ENCODE assay signal across 12 mouse cellular contexts in genomic region chr1:136564963-136565362, GRCm38 (mm10). TPM values are rescaled to one million over a fixed set of nuclear protein-coding genes. Genes with fewer than 3 reads are reported as not detected.
DNase-seq lines count a peak whose midpoint lies in the region; ATAC-seq and TF ChIP-seq lines count a peak whose summit lies in the region.
"Had no signal": no experiment of that assay in that cellular context is flagged by ENCODE, and none has a peak within 500 bp of the region (broad histone marks: within the 10 kb centered on the region; RNA-seq: fewer than 3 reads in every experiment).

No protein-coding gene starts in this region.

- no peaks in the 10 kb centered on the region for H3K27me3 ChIP-seq in intestine, embryonic 16.5 days (replicated peaks; ENCODE audit: control insufficient read depth, insufficient read depth, low read length)
- H3K27me3 ChIP-seq in intestine, embryonic 15.5 days (replicated peaks), result no peaks in the 10 kb centered on the region
- H3K27me3 ChIP-seq in midbrain, postnatal 0 days (ENCODE audit: insufficient read depth, low read length), result no peaks in the 10 kb centered on the region
- H3K27me3 ChIP-seq in midbrain, embryonic 14.5 days (ENCODE audit: control insufficient read depth, insufficient read depth, low read length), result no peaks in the 10 kb centered on the region
- H3K27me3 ChIP-seq in intestine, postnatal 0 days (replicated peaks; ENCODE audit: control insufficient read depth, insufficient read depth, low read length), result no peaks in the 10 kb centered on the region

- intact Hi-C loops in gastrocnemius, adult 2 months (cut with DNase I), result no loop called here

- no peaks in the 10 kb centered on the region for H3K9me3 ChIP-seq in intestine, embryonic 16.5 days (ENCODE audit: control insufficient read depth, low read length)
- no peaks in the 10 kb centered on the region for H3K9me3 ChIP-seq in intestine, embryonic 15.5 days
- no peaks in the 10 kb centered on the region for H3K9me3 ChIP-seq in midbrain, postnatal 0 days (ENCODE audit: low read length)
- no peaks in the 10 kb centered on the region for H3K9me3 ChIP-seq in midbrain, embryonic 14.5 days (ENCODE audit: control insufficient read depth, low read length)
- no peaks in the 10 kb centered on the region for H3K9me3 ChIP-seq in intestine, postnatal 0 days (ENCODE audit: control insufficient read depth)

- no peak for DNase-seq in midbrain, postnatal 0 days (ENCODE audit: low spot score)
- DNase-seq in midbrain, embryonic 14.5 days, result no peak
- peak; percentile 42 to 55 for DNase-seq in thymus, postnatal 36 days
- no peak for DNase-seq in gastrocnemius, adult 2 months
- DNase-seq in gastrocnemius, postnatal 10 days, result no peak
- DNase-seq: adrenal gland, postnatal 25 days; cerebellum, adult 8-10 months; retina, postnatal 1 day had no signal

- H3K9ac ChIP-seq in intestine, embryonic 16.5 days (ENCODE audit: low read depth, low read length), result no peak overlapping the region
- H3K9ac ChIP-seq in intestine, embryonic 15.5 days, result no peak overlapping the region
- no peak overlapping the region for H3K9ac ChIP-seq in midbrain, postnatal 0 days (replicated peaks; ENCODE audit: low read length, poor library complexity, severe bottlenecking)
- no peak overlapping the region for H3K9ac ChIP-seq in midbrain, embryonic 14.5 days (replicated peaks; ENCODE audit: low read length)
- H3K9ac ChIP-seq in intestine, postnatal 0 days (ENCODE audit: low read depth, low read length), result no peak overlapping the region

- peak; percentile 17; the same call in 1 of the 2 replicates for TF ChIP-seq CTCF in midbrain, postnatal 0 days (IDR thresholded peaks at IDR 0.05)
- TF ChIP-seq CTCF in intestine, postnatal 0 days (IDR thresholded peaks at IDR 0.05; ENCODE audit: low read depth), result peak; percentile 47
- TF ChIP-seq CTCF in gastrocnemius, adult 2 months (IDR thresholded peaks at IDR 0.05), result no peak; the same call in 1 of the 2 replicates

- 75% methylated on average over 4 of the region's 4 CpGs for WGBS in intestine, embryonic 16.5 days
- WGBS in intestine, embryonic 15.5 days, result 71% methylated on average over 4 of the region's 4 CpGs
- WGBS in midbrain, postnatal 0 days, result 70% methylated on average over 4 of the region's 4 CpGs
- WGBS in midbrain, embryonic 14.5 days, result 61% methylated on average over 4 of the region's 4 CpGs
- WGBS in intestine, postnatal 0 days, result 77% methylated on average over 4 of the region's 4 CpGs

- H3K4me2 ChIP-seq in intestine, embryonic 16.5 days (ENCODE audit: low read depth, low read length), result no peak overlapping the region
- no peak overlapping the region for H3K4me2 ChIP-seq in intestine, embryonic 15.5 days (replicated peaks)
- no peak overlapping the region for H3K4me2 ChIP-seq in midbrain, postnatal 0 days (ENCODE audit: low read depth, low read length, poor library complexity, severe bottlenecking)
- no peak overlapping the region for H3K4me2 ChIP-seq in midbrain, embryonic 14.5 days (ENCODE audit: low read length)
- H3K4me2 ChIP-seq in intestine, postnatal 0 days (replicated peaks; ENCODE audit: low read depth), result no peak overlapping the region

- H3K27ac ChIP-seq in intestine, embryonic 16.5 days (ENCODE audit: low read length), result no peak overlapping the region
- no peak overlapping the region for H3K27ac ChIP-seq in intestine, embryonic 15.5 days
- H3K27ac ChIP-seq in midbrain, postnatal 0 days (ENCODE audit: low read depth, low read length), result no peak overlapping the region
- no peak overlapping the region for H3K27ac ChIP-seq in midbrain, embryonic 14.5 days (replicated peaks; ENCODE audit: low read depth, low read length)
- H3K27ac ChIP-seq in intestine, postnatal 0 days (ENCODE audit: low read depth, low read length), result no peak overlapping the region
- H3K27ac ChIP-seq in gastrocnemius, adult 2 months, result no peak overlapping the region
- H3K27ac ChIP-seq: macrophage had no signal

- H3K36me3 ChIP-seq in intestine, embryonic 16.5 days (ENCODE audit: control insufficient read depth, insufficient read depth, low read length), result no peaks in the 10 kb centered on the region
- no peaks in the 10 kb centered on the region for H3K36me3 ChIP-seq in intestine, embryonic 15.5 days
- H3K36me3 ChIP-seq in midbrain, postnatal 0 days (ENCODE audit: insufficient read depth, low read length), result no peaks in the 10 kb centered on the region
- H3K36me3 ChIP-seq in midbrain, embryonic 14.5 days (ENCODE audit: control insufficient read depth, insufficient read depth, low read length), result no peaks in the 10 kb centered on the region
- H3K36me3 ChIP-seq in intestine, postnatal 0 days (ENCODE audit: control insufficient read depth, insufficient read depth), result no peaks in the 10 kb centered on the region

- ATAC-seq in intestine, embryonic 16.5 days, result 0 out of 2 replicates have a peak, but pooled peaks have one; percentile 16
- ATAC-seq in intestine, embryonic 15.5 days, result no peak
- ATAC-seq in midbrain, postnatal 0 days (ENCODE audit: low FRiP score), result no peak
- ATAC-seq in midbrain, embryonic 14.5 days (ENCODE audit: low FRiP score, low TSS enrichment), result no peak
- ATAC-seq in intestine, postnatal 0 days, result peak; percentile 31; the same call in 1 of the 2 replicates

- no peak overlapping the region for H3K4me3 ChIP-seq in intestine, embryonic 16.5 days (ENCODE audit: low read length)
- no peak overlapping the region for H3K4me3 ChIP-seq in intestine, embryonic 15.5 days (replicated peaks)
- H3K4me3 ChIP-seq in midbrain, postnatal 0 days (ENCODE audit: low read depth, low read length), result no peak overlapping the region
- no peak overlapping the region for H3K4me3 ChIP-seq in midbrain, embryonic 14.5 days (replicated peaks; ENCODE audit: low read depth, low read length)
- H3K4me3 ChIP-seq in intestine, postnatal 0 days (ENCODE audit: low read depth, low read length), result no peak overlapping the region
- H3K4me3 ChIP-seq in gastrocnemius, adult 2 months, result no peak overlapping the region

- peaks cover 5% of the 10 kb centered on the region; the same call in 1 of the 2 replicates for H3K4me1 ChIP-seq in intestine, embryonic 16.5 days (ENCODE audit: control insufficient read depth, insufficient read depth, low read length)
- H3K4me1 ChIP-seq in intestine, embryonic 15.5 days (replicated peaks), result no peaks in the 10 kb centered on the region
- no peaks in the 10 kb centered on the region for H3K4me1 ChIP-seq in midbrain, postnatal 0 days (ENCODE audit: insufficient read depth, low read length)
- peaks cover under 1% of the 10 kb centered on the region; the same call in 1 of the 2 replicates for H3K4me1 ChIP-seq in midbrain, embryonic 14.5 days (ENCODE audit: control insufficient read depth, insufficient read depth, low read length)
- no peaks in the 10 kb centered on the region for H3K4me1 ChIP-seq in intestine, postnatal 0 days (replicated peaks; ENCODE audit: control insufficient read depth, insufficient read depth, low read length)

RNA-seq across cellular contexts. Expression of gene Zfp281, which starts 59.7 kb away (rescaled TPM):
- 11.1 and 12.0 TPM in 2 replicates for polyA plus RNA-seq in intestine, embryonic 16.5 days (2015; fragmentation: Nextera tagmentation; extraction: Ambion mirVana)
- polyA plus RNA-seq in intestine, embryonic 15.5 days (2015; fragmentation: Nextera tagmentation; extraction: Ambion mirVana), result 12.4 and 16.5 TPM in 2 replicates
- total RNA-seq in midbrain, postnatal 0 days (2014; rRNA removed), result 31.2 and 35.5 TPM in 2 replicates
- 19.0 and 22.1 TPM in 2 replicates for polyA plus RNA-seq in midbrain, postnatal 0 days (2015; fragmentation: Nextera tagmentation; extraction: Ambion mirVana)
- polyA plus RNA-seq in midbrain, embryonic 14.5 days (2014; fragmentation: Nextera tagmentation; extraction: Ambion mirVana), result 26.6 and 34.7 TPM in 2 replicates
- polyA plus RNA-seq in intestine, postnatal 0 days (2015; fragmentation: Nextera tagmentation; extraction: Ambion mirVana), result 6.8 and 7.2 TPM in 2 replicates
- 10 to 100 TPM; 10.1 to 15.0 TPM for total RNA-seq in gastrocnemius, adult 2 months (2021)
- total RNA-seq in gastrocnemius, postnatal 10 days (2021), result 10 to 100 TPM in 1 of 2 experiments, 1 to 10 TPM in 1; 8.7 to 10.3 TPM

Comparison
In these comparisons a context has a peak if more than half of its experiments do, and no peak if none do; other contexts are left out.
1. ATAC-seq: peak in intestine, embryonic 16.5 days (single experiment) and intestine, postnatal 0 days (single experiment); none in intestine, embryonic 15.5 days (single experiment), midbrain, postnatal 0 days (single experiment) and midbrain, embryonic 14.5 days (single experiment).
2. DNase-seq: peak in thymus, postnatal 36 days (2 of 2); none in midbrain, postnatal 0 days (single experiment), midbrain, embryonic 14.5 days (single experiment), gastrocnemius, adult 2 months (single experiment) and gastrocnemius, postnatal 10 days (single experiment).